Mouse (Mus musculus) 416B (cell line): ENCODE results near the gene Inpp4a.

Experiments used
- DNase-seq: peaks from one replicate; pipeline ENCODE4 v3.0.0; 2011; ENCODE audit warnings: low read depth

Gene Inpp4a

GRCm38 (mm10) chr1:37299540-37300491 is at the start of gene Inpp4a:
TSS of gene Inpp4a (plus strand) at chr1:37299865.
- DNase-seq = peak; percentile 83

DNA sequence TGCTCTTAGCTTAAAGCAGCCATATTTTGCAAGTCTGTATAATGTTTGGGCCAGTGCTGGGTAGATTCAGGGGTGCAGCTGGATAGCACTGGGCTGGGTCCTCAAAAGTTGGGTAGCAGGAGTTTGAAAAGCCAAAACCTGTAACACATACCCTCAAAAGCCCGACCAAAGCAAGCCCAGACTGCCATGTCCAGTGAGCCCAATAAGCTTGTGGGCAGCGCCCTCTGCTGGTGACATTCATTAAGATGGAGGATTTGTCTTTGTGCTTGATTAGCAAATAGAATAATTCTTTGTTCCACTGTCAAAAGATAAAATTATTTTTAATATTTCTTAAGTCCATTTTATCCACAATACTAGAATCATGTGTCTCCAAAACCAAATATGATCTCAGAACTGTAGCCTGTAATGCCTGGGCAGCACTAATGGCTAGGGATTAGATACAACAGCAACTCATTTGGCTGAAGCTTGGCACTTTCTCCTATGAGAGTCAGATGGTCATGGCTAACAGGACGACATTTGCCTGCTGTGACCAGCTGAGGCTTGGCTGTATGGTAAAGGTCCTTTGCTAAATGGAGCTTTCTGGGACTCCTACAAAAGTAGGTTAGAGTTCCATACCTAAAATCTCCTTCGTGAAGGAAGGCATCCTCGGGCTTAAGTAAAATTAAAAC is 48.9 kb upstream of the Inpp4a start:
- DNase-seq = peak; percentile 76

DNA sequence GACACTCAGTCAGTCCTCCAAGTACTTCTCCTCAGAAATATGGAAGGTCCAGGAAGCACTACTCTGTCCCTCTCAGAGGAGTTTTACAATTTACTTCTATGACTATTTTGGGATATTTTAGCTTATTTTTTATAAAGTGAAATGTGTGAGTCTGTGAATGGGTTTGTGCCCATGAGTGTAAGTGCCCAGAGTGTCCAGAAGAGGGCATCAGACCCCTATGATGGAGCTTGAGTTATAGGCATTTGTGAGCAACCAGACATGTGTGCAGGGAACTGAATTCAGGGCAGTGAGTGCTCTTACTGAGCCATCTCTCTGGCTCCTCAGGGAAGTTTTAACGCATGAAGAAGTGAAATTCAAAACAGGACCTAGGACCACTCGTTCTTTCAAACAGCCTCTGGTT is 41.2 kb upstream of the Inpp4a start:
- peak; percentile 20 for DNase-seq

DNA sequence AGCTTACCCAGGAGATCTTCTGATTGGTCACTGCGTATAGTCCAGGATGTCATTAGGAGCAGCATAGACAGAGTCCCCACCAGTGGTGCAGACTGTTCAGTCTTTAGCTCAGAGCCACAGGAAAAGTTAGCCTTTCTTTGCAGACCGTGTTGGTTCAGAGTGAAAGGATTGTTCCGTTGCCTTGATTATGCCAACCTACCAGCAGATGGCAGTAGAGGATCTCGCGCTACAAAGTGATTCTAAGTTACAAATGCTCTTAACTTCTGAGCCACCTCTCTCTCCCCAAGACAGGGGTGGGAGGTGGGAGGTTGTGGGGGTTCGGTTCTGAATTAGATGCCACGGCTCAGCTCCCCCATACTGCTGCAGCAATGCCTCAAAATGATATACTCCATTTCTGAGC is 27.2 kb upstream of the Inpp4a start:
- DNase-seq = peak; percentile 75

GRCm38 (mm10) chr1:37286556-37286955 is 13.1 kb upstream of the Inpp4a start:
- DNase-seq = no peak

DNA sequence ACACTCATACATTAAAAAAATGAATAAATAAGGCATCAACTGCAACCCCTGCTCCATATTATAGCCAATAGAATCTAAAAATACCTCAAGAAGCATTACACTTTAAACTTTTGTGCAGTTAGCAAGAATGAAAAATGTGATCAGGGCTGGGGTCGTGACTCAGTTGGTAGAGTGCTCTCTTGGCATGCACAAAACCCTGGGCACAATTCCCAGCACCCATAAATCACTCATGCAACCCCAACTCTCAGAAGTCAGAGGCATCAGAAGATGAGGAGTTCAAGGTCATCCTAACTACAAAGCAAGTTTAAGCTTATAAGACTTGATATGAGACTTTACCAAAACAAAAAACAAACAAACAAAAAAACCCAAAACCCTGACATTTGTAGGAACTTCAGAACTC is 11.9 kb upstream of the Inpp4a start:
- DNase-seq = no peak

DNA sequence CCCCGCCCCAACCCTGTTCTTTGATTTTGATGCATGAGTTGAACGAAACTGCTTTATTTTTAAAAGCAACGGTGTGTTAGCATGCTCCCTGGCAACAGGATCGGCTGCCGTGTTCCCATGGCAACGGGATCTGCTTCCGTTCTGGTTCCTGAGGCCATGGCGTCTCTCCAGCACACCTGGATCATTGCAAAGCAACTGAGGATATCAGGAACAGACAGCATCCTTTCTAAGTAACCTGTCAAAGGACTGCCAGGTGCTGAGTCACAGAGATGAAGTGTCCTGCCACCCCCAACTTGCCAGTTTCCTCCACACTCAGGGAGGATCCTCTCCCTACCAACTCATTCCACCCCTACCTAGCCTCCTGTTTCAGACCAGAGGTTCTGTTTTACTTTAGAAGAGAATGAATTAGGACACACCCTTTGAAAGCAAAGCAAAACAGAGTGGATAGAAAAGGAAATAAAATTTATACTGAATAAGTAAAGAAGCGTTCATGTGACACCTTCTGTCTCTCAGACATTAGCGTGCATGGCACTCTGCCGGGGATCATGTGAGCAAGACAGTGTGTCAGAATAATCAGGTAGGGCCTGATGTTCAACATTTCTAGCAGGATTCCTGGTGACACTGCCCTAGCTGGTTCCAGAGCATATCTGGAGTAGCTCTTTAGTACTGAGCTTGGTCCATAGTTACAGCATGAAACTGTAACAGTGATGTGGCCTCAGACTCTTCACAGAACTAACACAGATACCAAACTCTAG is 11.3 kb upstream of the Inpp4a start:
- DNase-seq = no peak

DNA sequence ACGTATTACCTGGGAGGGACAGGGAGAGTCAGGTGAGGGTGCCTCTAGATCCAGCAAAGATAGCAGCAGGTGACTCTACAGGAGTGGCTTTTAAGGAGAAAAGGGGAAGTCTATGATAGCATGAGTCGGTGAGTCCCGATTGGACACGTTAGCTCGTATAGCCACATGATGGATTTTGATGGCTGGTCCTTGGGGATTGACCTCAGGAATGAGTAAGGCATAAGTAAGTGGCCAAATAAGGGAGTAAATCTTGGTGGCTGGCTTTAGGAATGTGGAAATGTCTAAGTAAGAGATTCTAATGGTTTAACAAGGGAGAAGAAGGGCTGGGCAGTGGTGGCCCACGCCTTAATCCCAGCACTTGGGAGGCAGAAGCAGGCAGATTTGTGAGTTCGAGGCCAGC is 10.7 kb upstream of the Inpp4a start:
- no peak for DNase-seq

GRCm38 (mm10) chr1:37296414-37296813 is 3.3 kb upstream of the Inpp4a start:
- no peak for DNase-seq

DNA sequence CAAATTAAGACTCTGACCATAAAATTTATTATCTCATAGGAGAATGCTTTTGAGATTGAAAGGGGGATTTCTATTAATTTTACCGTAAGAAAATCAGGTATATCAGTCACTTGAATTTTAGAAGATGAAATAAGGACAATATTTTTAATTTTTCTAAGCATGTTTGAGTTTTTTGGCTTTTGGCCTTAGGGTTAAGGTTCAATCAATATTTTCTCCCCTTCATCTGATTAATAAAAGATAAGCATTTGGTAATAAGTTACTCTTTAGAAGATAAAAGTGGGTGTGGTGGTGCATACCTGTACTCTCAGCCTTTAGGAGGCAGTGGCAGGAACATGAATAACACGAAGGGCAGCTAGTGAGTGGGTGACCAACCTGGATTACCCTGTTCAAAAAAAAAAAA is 761 bp upstream of the Inpp4a start:
- DNase-seq = no peak

- DNase-seq = no peak
Observed at GRCm38 (mm10) chr1:37300650-37301049, 985 bp downstream of the Inpp4a start.

DNA sequence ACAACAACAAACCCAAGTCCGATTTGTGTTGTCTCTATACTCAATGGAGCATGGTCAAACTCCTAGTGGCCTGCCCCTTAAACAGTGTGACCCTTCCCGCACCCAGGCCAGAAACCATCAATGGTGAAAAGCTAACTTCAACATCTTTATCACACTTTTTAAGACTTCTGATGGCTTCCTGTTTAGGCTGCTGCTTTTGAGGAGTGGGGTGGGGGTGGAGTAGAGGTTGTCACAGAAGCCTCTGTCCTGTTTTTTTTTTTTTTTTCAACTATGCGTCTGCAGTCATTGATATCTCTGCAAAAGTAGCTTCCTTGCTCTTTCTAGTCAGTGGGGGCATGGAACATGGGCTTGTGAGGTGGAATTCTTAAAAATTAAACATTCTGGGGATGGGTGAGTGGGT is 3.1 kb downstream of the Inpp4a start:
- DNase-seq = no peak

GRCm38 (mm10) chr1:37305691-37306287 is 6.1 kb downstream of the Inpp4a start:
- no peak for DNase-seq

DNA sequence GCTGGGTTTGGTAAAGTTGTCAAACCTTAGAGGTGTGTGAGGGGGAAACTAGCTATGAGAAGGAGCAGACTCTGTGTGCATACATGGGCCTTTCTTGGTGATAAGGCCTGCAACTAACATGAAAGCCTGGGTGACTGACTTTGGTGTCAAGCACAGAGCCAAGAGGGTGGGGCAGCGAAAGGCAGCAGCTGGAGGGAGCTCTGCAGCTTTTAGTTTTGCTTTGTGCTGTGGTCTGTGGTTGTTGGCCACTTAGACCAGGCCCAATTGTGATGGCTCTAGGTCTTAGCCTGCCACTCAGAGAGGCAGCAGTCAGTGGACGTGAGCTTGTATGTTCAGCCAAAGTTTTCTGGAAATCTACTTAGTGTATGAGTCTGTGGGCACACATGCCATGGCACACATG is 7.9 kb downstream of the Inpp4a start:
- DNase-seq = peak; percentile 65

DNA sequence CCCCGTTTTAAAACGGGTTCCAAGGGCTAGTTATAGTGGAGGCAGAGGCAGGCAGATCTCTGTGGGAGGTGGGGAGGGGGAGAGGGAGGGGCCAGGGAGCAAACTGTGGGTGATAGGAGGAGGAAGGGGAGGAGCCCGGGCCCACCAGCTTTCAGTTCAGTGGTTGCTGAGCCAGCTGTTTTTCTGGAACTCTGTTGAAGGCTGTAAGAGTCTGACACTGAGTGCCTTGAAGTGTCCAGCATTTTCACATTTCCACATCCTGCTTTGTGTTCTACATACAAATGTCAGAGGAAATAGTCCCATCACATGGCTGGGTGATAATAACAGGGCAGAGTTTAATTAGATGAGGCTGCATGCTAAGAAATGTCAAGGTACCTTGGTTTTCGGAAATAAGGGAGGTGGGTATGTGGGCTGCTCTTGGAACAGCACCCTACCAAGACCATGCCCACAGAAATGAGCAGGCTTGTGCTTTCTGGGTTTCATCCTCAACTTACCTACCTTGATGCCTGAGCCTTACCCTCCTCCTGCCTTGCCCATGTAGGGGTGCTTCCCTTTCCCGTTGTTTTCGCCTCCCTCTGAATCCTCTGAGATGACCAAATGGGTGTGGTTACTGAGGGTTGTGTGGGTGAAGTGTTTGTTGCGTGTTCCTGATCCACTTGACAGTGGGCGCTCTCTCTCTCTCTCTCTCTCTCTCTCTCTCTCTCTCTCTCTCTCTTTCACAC is 8.5 kb downstream of the Inpp4a start:
- no peak for DNase-seq

DNA sequence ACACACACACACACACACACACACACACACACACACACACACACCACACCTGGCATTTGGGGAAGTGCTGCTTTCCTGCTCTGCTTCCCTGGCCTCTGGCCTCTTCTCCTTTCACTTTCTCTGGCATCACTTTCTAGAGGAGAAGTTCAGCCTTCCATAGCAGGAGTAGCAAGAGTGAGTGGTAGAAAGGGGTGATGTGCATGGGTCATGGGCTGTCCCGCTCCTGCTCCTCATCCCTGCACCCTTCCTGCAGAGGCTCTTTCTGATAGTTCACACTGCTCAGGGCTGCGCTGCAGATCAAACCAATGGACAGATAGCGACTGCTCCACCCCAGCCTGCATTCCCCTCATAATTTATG is 9.1 kb downstream of the Inpp4a start:
- no peak for DNase-seq

GRCm38 (mm10) chr1:37309939-37310515 is 10.4 kb downstream of the Inpp4a start:
- no peak for DNase-seq

DNA sequence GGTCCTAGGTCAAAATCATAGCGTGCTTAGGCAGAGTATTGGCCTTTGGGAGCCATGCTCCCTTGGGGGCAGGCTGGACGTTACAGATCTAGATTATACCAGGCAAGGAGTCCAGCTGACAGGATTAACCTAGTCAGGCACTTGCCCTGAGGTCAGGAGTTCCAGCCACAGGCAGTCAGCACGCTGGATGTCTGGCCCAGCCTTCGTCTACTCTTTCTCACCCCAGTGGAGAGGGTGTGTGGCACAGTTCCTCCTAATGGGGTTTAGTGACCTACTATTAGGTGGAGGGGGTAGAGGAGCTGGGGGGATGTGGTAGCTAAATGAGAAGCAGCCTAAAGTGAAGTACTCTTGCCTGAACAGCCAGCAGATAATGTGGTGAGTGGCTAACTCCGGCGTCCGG is 14.7 kb downstream of the Inpp4a start:
- no peak for DNase-seq

GRCm38 (mm10) chr1:37317644-37318285 is 18.1 kb downstream of the Inpp4a start:
- DNase-seq = peak; percentile 51

- DNase-seq = peak; percentile 71
Observed at GRCm38 (mm10) chr1:37318558-37318957, 18.9 kb downstream of the Inpp4a start.

DNA sequence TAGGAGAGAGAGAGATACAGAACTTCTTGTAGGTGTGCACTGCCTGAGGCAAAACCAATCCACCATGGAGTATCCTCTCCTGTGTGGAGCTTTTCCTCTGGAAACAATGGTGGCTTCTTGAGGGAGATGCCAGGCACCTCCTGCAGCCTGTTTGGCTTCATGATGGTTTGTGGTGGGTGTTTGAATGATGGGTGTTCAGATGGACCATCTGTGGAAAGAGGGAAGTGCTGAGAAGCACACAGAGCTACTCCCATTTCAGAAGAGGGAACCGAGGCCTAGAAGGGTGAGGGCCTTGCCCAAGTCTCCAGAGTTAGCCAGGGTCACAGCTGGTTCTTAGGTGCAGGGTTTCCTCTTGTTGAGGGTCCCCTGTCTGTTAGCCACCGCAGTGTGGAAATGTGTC is 23.0 kb downstream of the Inpp4a start:
- DNase-seq = no peak
